Mouse (Mus musculus) hindbrain, embryonic 11.5 days (tissue): ENCODE measurements around the gene Cyp21a1. TPM values are rescaled to one million over a fixed set of nuclear protein-coding genes. Genes with fewer than 3 reads are reported as not detected.
"Not testable (repeated sequence)": the region's sequence is repeated elsewhere in the genome, so short reads cannot be mapped to it uniquely, and the experiment has no call there.

Experiments
- ATAC-seq: fragments of 200-750 bp; cut with Nextera tagmentation; 2 replicates; pipeline ENCODE4 v1.8.0; 2017; ENCODE audit warnings: mild to moderate bottlenecking, moderate TSS enrichment, moderate library complexity; ENCODE audit not compliant: low FRiP score
- DNase-seq: peaks from one replicate; pipeline ENCODE4 v3.0.0-alpha.2; 2015; ENCODE audit warnings: low spot score
- H3K27ac ChIP-seq: fragments of 300-500 bp; sonication (generic); 2 replicates; pipeline ENCODE4 v1.5.1; 2014; ENCODE audit warnings: mild to moderate bottlenecking, low read depth, low read length
- H3K27me3 ChIP-seq: fragments of 300-500 bp; sonication (generic); 2 replicates; pipeline ENCODE4 v1.6.1; 2014; ENCODE audit warnings: mild to moderate bottlenecking, low read length, moderate library complexity, mixed read lengths; ENCODE audit not compliant: control insufficient read depth, insufficient read depth
- H3K36me3 ChIP-seq: fragments of 300-500 bp; sonication (generic); 2 replicates; pipeline ENCODE4 v1.6.1; 2014; ENCODE audit warnings: mild to moderate bottlenecking, low read length, moderate library complexity, mixed read lengths; ENCODE audit not compliant: control insufficient read depth, insufficient read depth
- H3K4me1 ChIP-seq: fragments of 300-500 bp; sonication (generic); replicated peaks from 2 replicates; pipeline ENCODE4 v1.6.1; 2014; ENCODE audit warnings: low read length, mixed read lengths; ENCODE audit not compliant: control insufficient read depth, insufficient read depth
- H3K4me2 ChIP-seq: fragments of 300-500 bp; sonication (generic); replicated peaks from 2 replicates; pipeline ENCODE4 v1.6.1; 2014; ENCODE audit warnings: mild to moderate bottlenecking, low read depth, low read length
- H3K4me3 ChIP-seq: fragments of 300-500 bp; sonication (generic); 2 replicates; pipeline ENCODE4 v1.5.1; 2014; ENCODE audit warnings: low read depth, low read length
- H3K9ac ChIP-seq: fragments of 300-500 bp; sonication (generic); 2 replicates; pipeline ENCODE4 v1.6.1; 2014; ENCODE audit warnings: low read depth, low read length
- H3K9me3 ChIP-seq: fragments of 300-500 bp; sonication (generic); 2 replicates; pipeline ENCODE4 v1.6.1; 2016; ENCODE audit warnings: low read length; ENCODE audit not compliant: control insufficient read depth
- WGBS: fragments of 180-500 bp; shearing (Covaris S2); extraction: QIAGEN DNeasy Blood & Tissue Kit; methylation state at CpG from one replicate; pipeline ENCODE4 v1.1.7; 2014; 5-methylcytosine and 5-hydroxymethylcytosine counted together
- polyA plus RNA-seq: library from polyadenylated mRNA; unstranded; fragments of >200 nt; fragmentation: Nextera tagmentation; extraction: Ambion mirVana; gene quantifications from 2 replicates; pipeline ENCODE4 v1.2.1, GENCODE M21; 2014

Gene Cyp21a1
- not detected in 2 replicates for polyA plus RNA-seq

DNA sequence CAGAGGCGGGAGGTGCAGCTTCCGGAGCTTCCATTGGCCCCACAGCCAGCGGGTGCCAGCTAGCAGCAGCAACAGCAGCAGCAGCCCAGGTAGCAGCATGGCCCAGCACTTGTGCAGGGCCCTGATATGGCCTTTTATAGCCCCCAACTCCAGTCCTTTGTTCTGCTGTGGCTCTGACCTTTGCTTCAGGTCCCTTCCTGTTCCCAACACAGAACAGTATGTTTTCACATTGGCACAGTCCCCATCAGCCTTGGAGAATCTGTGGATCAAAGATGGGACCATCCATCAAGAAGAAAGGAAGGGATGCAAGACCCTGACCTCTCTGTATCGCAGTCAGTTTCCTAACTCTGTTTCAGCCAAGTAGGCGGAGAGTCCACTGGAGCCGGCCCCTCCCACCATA, at the start of gene Cyp21a1:
Cyp21a1 (minus strand) TSS at position 261 of the 400 bp plus-strand sequence.
- not testable (repeated sequence) for ATAC-seq, H3K9me3 ChIP-seq, H3K4me2 ChIP-seq, H3K4me1 ChIP-seq, H3K9ac ChIP-seq, H3K27ac ChIP-seq, H3K36me3 ChIP-seq, DNase-seq, H3K4me3 ChIP-seq, H3K27me3 ChIP-seq
- WGBS: 85% methylated on average over 4 of the region's 6 CpGs

DNA sequence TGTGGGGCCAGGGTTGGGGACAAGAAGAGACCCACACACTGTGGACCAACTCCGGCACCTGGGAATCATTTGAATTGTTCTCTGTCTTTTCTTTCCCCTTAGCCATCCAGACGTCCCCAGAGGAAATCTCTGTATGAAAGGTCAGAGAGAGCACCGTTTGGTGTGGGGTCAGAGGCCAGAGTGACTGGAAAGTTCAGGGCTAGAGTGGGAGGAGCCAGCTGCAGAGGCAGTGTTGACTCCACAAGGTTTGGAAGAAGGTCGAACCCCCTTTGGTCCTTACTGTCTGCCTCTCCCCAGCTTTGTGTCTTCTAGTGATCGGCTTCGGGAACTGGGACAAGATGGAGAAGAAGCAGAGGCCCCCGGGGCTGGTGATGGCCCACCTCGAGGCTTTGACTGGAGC, 49.1 kb upstream of the Cyp21a1 start:
- WGBS: 82% methylated on average over 8 of the region's 8 CpGs
- Histone ChIP-seq H3K9me3 (no peaks in the 10 kb centered on the region), H3K9ac (no peak overlapping the region)

DNA sequence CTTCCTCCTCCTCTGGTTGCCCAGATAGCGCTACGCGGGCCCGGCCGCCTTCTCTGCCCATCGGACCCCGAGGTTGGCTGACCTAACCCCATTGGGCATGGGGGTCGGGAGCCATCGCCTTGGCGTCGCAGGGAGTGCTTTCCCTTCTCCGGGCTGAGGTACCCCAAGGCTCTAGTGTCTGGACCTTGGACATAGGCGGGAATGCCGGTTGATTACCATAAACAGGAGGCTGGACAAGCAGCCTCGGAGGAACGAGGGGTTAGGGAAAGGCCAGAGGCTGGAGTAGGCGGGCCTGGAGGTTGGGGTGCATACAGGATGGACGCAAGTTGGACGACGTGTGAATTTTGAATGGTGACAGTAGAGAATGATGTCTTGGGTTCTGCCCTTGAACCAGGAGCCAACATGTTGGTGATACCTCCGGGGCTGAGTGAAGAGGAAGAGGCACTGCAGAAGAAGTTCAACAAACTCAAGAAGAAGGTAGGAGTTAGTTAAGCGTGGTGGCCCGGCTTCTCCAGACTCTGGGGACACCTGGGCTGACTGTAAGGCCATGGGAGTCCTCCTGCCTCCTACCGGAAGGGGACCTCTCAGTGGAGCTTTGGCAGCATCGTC, 46.3 kb upstream of the Cyp21a1 start:
- ATAC-seq: peak; percentile 69
- Histone ChIP-seq H3K4me3 (peak overlapping the region; percentile 92), H3K4me1 (peaks cover 5% of the 10 kb centered on the region; the same call in 1 of the 2 replicates), H3K27me3 (no peaks in the 10 kb centered on the region), H3K4me2 (peak overlapping the region; percentile 96), H3K9me3 (no peaks in the 10 kb centered on the region), H3K9ac (peak overlapping the region; percentile 87), H3K27ac (0 out of 2 replicates have a peak overlapping the region, but pooled peaks have one; percentile 24), H3K36me3 (0 out of 2 replicates have a peak, but pooled peaks cover 7% of the 10 kb centered on the region)
- no peak for DNase-seq
- 2% methylated on average over 25 of the region's 25 CpGs for WGBS

More for the DNA sequence above, 49.1 kb upstream of the Cyp21a1 start:
- no peak overlapping the region for H3K4me2 ChIP-seq
- H3K4me1 ChIP-seq: peaks cover 5% of the 10 kb centered on the region; the same call in 1 of the 2 replicates
- ATAC-seq (no peak), DNase-seq (no peak)
- H3K36me3 ChIP-seq: 0 out of 2 replicates have a peak, but pooled peaks cover 2% of the 10 kb centered on the region
- no peaks in the 10 kb centered on the region for H3K27me3 ChIP-seq
- H3K27ac ChIP-seq: no peak overlapping the region
- H3K4me3 ChIP-seq: no peak overlapping the region

DNA sequence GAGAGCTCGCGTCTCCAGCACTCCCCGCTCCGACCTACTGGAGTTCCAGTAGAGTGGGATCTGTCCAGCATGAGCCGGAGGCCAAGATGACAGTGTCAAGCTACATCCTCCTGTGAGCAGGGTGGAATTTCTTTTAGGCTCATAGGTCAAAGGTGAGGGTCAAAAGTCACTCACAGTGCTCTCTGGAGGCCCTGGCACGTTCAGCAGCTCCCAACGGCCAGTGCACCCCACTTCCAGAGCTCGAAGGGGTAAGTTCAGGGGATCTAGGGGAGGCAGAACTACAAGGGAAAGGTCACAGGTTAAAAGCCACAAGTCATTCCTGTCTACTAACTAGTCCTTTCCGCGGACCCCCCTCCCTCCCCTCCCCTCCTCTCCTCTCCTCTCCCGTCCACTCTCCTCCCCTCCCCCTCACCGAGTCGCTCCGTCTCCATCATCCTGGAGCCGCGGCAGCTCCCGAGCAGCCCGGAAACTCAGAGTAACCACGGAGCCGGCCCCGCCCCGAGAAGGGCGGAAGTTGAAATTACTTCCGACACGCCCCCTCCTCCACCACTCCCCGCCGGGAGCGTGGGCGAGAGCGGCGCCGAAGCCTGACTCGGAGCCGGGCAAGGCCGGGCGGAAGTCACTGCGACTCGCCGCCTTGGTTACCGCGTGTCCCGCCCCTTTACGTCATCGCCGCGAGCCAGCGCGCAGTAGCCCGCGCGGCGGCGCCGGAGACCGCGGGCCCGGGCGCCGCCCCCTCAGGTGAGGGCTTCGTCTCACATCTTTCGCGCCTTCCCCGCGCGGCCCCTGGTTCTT, 45.6 kb upstream of the Cyp21a1 start, which contains the start of the genes Skiv2l and Nelfe:
Skiv2l (minus strand) TSS at position 489 of the 795 bp plus-strand sequence.
Nelfe (plus strand) TSS at position 670 of the 795 bp plus-strand sequence.
- H3K4me1 ChIP-seq: peaks cover 5% of the 10 kb centered on the region; the same call in 1 of the 2 replicates
- peak within 1 kb of the TSS; percentile 92 for H3K4me3 ChIP-seq
- 0 out of 2 replicates have a peak within 1 kb of the TSS, but pooled peaks have one; percentile 24 for H3K27ac ChIP-seq
- 0% methylated on average over 60 of the region's 65 CpGs for WGBS
- H3K4me2 ChIP-seq: peak within 1 kb of the TSS; percentile 96
- peak; percentile 99 for DNase-seq
- peak within 1 kb of the TSS; percentile 87 for H3K9ac ChIP-seq
- H3K9me3 ChIP-seq: no peaks in the 10 kb centered on the region
- peak; percentile 97 for ATAC-seq
- H3K36me3 ChIP-seq: 0 out of 2 replicates have a peak, but pooled peaks cover 7% of the 10 kb centered on the region
- H3K27me3 ChIP-seq: no peaks in the 10 kb centered on the region

DNA sequence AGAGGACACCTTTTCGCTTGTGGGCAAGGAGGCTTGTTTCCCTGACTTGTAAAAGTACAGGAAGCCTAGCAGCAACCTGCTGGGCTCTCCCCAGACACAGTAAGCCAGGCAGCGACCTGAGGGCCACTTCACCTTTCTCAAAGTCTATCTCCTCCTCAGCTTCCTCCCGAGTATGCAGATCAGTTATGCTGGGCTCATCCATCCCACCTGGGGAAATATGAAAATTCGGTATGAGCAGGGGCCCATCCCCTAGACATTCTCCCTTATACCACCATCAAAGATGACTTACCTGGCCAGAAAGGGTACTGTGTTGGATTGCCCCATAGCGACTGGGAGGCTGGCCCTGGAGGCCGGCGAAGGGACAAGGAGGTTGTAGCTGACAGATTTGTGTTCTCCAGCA, 43.3 kb upstream of the Cyp21a1 start:
- ATAC-seq (no peak), DNase-seq (no peak)
- Histone ChIP-seq H3K4me3 (no peak overlapping the region), H3K36me3 (0 out of 2 replicates have a peak, but pooled peaks cover 10% of the 10 kb centered on the region), H3K27me3 (no peaks in the 10 kb centered on the region), H3K27ac (no peak overlapping the region), H3K4me2 (no peak overlapping the region), H3K9ac (no peak overlapping the region), H3K4me1 (peaks cover 5% of the 10 kb centered on the region; the same call in 1 of the 2 replicates), H3K9me3 (no peaks in the 10 kb centered on the region)
- 93% methylated on average over 7 of the region's 7 CpGs for WGBS

DNA sequence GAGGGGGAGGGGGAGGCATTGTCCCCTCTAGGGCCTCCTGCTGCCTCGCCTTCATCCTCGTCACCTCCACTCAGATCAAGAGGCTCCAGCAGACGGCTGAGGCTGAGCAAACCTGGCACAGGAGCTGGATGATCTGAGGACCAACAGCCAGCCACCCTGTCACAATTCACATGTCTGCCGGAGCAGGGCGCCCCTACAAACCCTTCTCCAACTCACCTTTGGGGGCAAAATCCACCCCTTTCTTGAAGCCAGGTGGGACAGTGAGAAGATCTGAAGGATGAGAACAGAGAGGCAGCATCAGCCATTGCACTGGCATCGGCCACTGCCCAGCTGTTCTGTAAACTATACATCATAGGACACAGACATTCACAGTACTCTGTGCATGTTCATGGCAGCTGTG, 42.8 kb upstream of the Cyp21a1 start:
- WGBS: 95% methylated on average over 6 of the region's 6 CpGs
- no peak overlapping the region for H3K9ac ChIP-seq
- H3K27me3 ChIP-seq: no peaks in the 10 kb centered on the region
- H3K4me1 ChIP-seq: peaks cover 5% of the 10 kb centered on the region; the same call in 1 of the 2 replicates
- no peaks in the 10 kb centered on the region for H3K9me3 ChIP-seq
- no peak overlapping the region for H3K4me2 ChIP-seq
- ATAC-seq (no peak), DNase-seq (no peak)
- H3K36me3 ChIP-seq: 0 out of 2 replicates have a peak, but pooled peaks cover 10% of the 10 kb centered on the region
- no peak overlapping the region for H3K27ac ChIP-seq
- no peak overlapping the region for H3K4me3 ChIP-seq

DNA sequence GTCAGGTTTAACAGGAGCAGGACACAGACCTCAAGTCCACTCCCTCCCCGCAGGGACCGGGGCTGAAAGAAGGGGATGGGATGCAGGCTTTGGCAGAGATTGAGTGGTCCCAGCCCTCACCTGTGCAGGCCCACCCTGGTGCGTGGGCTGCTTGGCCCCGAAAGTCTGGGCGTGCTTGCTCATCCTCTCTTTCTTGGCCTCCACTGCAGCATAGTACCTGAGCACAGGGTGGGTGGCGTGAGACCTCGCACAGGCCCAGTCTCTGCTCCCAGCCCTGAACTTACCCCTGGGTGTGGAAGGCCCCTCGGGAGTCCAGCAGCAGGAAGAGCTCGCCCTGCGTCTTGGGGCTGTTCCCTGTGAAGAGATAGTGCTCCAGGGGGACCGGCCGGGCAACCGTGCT, 40.5 kb upstream of the Cyp21a1 start:
- no peak for ATAC-seq
- Histone ChIP-seq H3K4me3 (no peak overlapping the region), H3K27me3 (no peaks in the 10 kb centered on the region), H3K4me1 (no peaks in the 10 kb centered on the region), H3K9me3 (no peaks in the 10 kb centered on the region), H3K27ac (no peak overlapping the region), H3K9ac (no peak overlapping the region), H3K4me2 (no peak overlapping the region), H3K36me3 (peaks cover 17% of the 10 kb centered on the region; the same call in 1 of the 2 replicates)
- DNase-seq: no peak
- 91% methylated on average over 13 of the region's 13 CpGs for WGBS

DNA sequence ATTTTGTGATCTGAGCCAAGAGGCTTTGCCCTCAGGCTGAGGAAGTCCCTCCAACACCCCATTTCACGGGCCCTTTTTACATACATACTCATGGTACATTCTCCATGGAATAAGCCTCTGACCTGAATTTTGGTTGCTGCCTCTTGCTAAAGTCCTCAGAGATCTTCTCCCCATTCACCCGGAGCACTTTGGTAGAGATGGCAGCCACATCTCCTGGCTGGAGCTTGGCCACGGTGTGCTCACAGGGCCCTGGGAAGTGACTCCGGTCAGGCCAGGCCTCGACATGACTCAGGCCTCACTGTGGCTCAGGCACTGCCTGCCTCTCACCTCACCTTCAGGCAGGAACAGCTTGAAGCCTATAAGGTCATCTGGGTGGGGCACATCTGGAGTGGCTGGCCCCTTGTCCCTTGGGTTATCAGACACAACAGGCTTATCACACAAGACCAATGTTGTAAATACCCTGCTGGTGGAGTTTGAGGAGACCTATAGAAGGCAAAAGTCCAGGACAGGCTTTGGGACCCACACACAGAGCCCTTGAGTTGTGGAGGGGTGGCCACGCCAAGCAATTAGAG, 36.5 kb upstream of the Cyp21a1 start:
- Histone ChIP-seq H3K27ac (no peak overlapping the region), H3K9me3 (no peaks in the 10 kb centered on the region), H3K4me1 (peaks cover 10% of the 10 kb centered on the region), H3K4me3 (no peak overlapping the region), H3K36me3 (peaks cover 14% of the 10 kb centered on the region; the same call in 1 of the 2 replicates), H3K4me2 (no peak overlapping the region), H3K27me3 (no peaks in the 10 kb centered on the region), H3K9ac (no peak overlapping the region)
- no peak for DNase-seq
- no peak for ATAC-seq
- WGBS: 79% methylated on average over 6 of the region's 6 CpGs
